Mouse (Mus musculus) megakaryocyte, embryonic 14.5 days (primary cell): Measurements from ENCODE around the gene Rcsd1. TPM values are rescaled to one million over a fixed set of nuclear protein-coding genes. Genes with fewer than 3 reads are reported as not detected.

Experiments used
- H3K27me3 ChIP-seq: replicated peaks from 2 replicates; pipeline ENCODE3; 2012; ENCODE audit warnings: inconsistent platforms
- H3K36me3 ChIP-seq: replicated peaks from 2 replicates; pipeline ENCODE3; 2012; ENCODE audit warnings: low read length, inconsistent platforms, mixed read lengths
- H3K4me1 ChIP-seq: 2 replicates; pipeline ENCODE4 v1.6.1; 2012; ENCODE audit warnings: inconsistent platforms
- H3K4me3 ChIP-seq: replicated peaks from 2 replicates; pipeline ENCODE3; 2012; ENCODE audit warnings: moderate library complexity, mild to moderate bottlenecking, inconsistent platforms
- H3K9me3 ChIP-seq: 2 replicates; pipeline ENCODE4 v1.6.1; 2012; ENCODE audit warnings: inconsistent platforms
- FLI1 ChIP-seq: IDR thresholded peaks from 2 replicates; pipeline ENCODE4 v1.6.1; 2012; ENCODE audit warnings: low read length, inconsistent platforms, mixed read lengths
- GATA1 ChIP-seq: IDR thresholded peaks from 3 replicates; pipeline ENCODE4 v1.6.1; 2012; ENCODE audit warnings: mixed read lengths, low read length, inconsistent platforms, borderline replicate concordance
- polyA plus RNA-seq: library from polyadenylated mRNA; stranded (reverse); fragments of >175 nt; gene quantifications from 2 replicates; pipeline ENCODE4 v1.2.3, GENCODE M21; 2012; ENCODE audit warnings: low replicate concordance; ENCODE audit not compliant: insufficient read depth

Rcsd1 gene
- polyA plus RNA-seq, 1 experiment = 11.0 TPM

- peaks cover 18% of the 10 kb centered on the region for H3K36me3 ChIP-seq
- H3K4me3 ChIP-seq = no peak overlapping the region
- no peak for TF ChIP-seq GATA1
- TF ChIP-seq FLI1 = no peak
- H3K4me1 ChIP-seq = peaks cover 27% of the 10 kb centered on the region
- H3K9me3 ChIP-seq = peaks cover 3% of the 10 kb centered on the region
- H3K27me3 ChIP-seq = peaks cover 77% of the 10 kb centered on the region
Observed at GRCm38 (mm10) chr1:165652507-165652906, 57.0 kb downstream of the Rcsd1 start.

GRCm38 (mm10) chr1:165651158-165651557 is 58.4 kb downstream of the Rcsd1 start:
- Histone ChIP-seq H3K9me3 (peaks cover 5% of the 10 kb centered on the region), H3K36me3 (peaks cover 11% of the 10 kb centered on the region), H3K27me3 (peaks cover 87% of the 10 kb centered on the region), H3K4me3 (peak overlapping the region; percentile 44), H3K4me1 (peaks cover 27% of the 10 kb centered on the region)
- TF ChIP-seq GATA1 (no peak), FLI1 (no peak)

GRCm38 (mm10) chr1:165645102-165645501 is 64.5 kb downstream of the Rcsd1 start:
- peaks cover 5% of the 10 kb centered on the region for H3K9me3 ChIP-seq
- H3K4me3 ChIP-seq = no peak overlapping the region
- TF ChIP-seq FLI1 (no peak), GATA1 (no peak)
- peaks cover 2% of the 10 kb centered on the region for H3K36me3 ChIP-seq
- peaks cover 69% of the 10 kb centered on the region for H3K27me3 ChIP-seq
- H3K4me1 ChIP-seq = peaks cover 13% of the 10 kb centered on the region

GRCm38 (mm10) chr1:165643735-165644134 is 65.8 kb downstream of the Rcsd1 start:
- Histone ChIP-seq H3K4me3 (no peak overlapping the region), H3K27me3 (peaks cover 58% of the 10 kb centered on the region), H3K36me3 (no peaks in the 10 kb centered on the region), H3K9me3 (peaks cover 5% of the 10 kb centered on the region), H3K4me1 (peaks cover 20% of the 10 kb centered on the region)
- no peak for TF ChIP-seq FLI1
- TF ChIP-seq GATA1 = no peak

GRCm38 (mm10) chr1:165642780-165643311 is 66.7 kb downstream of the Rcsd1 start:
- Histone ChIP-seq H3K4me1 (peaks cover 24% of the 10 kb centered on the region), H3K36me3 (no peaks in the 10 kb centered on the region), H3K27me3 (peaks cover 52% of the 10 kb centered on the region), H3K4me3 (peak overlapping the region; percentile 93), H3K9me3 (peaks cover 5% of the 10 kb centered on the region)
- TF ChIP-seq GATA1 (no peak), FLI1 (no peak)

GRCm38 (mm10) chr1:165641786-165642771 is 67.5 kb downstream of the Rcsd1 start:
- H3K9me3 ChIP-seq = peaks cover 1% of the 10 kb centered on the region
- no peaks in the 10 kb centered on the region for H3K36me3 ChIP-seq
- peak overlapping the region; percentile 93 for H3K4me3 ChIP-seq
- H3K4me1 ChIP-seq = peaks cover 24% of the 10 kb centered on the region
- no peak; the same call in 1 of the 2 replicates for TF ChIP-seq FLI1
- TF ChIP-seq GATA1 = no peak
- H3K27me3 ChIP-seq = peaks cover 44% of the 10 kb centered on the region

GRCm38 (mm10) chr1:165641271-165641771 is 68.2 kb downstream of the Rcsd1 start:
- Histone ChIP-seq H3K9me3 (no peaks in the 10 kb centered on the region), H3K4me3 (peak overlapping the region; percentile 93), H3K4me1 (peaks cover 24% of the 10 kb centered on the region), H3K27me3 (peaks cover 42% of the 10 kb centered on the region), H3K36me3 (no peaks in the 10 kb centered on the region)
- TF ChIP-seq GATA1 (no peak), FLI1 (no peak)

- no peak for TF ChIP-seq GATA1
- TF ChIP-seq FLI1 = no peak
- Histone ChIP-seq H3K4me3 (no peak overlapping the region), H3K36me3 (no peaks in the 10 kb centered on the region), H3K9me3 (no peaks in the 10 kb centered on the region), H3K4me1 (peaks cover 32% of the 10 kb centered on the region), H3K27me3 (peaks cover 54% of the 10 kb centered on the region)
Observed at GRCm38 (mm10) chr1:165636289-165636688, 73.3 kb downstream of the Rcsd1 start.

- peak overlapping the region; percentile 92 for H3K4me3 ChIP-seq
- peaks cover 35% of the 10 kb centered on the region for H3K4me1 ChIP-seq
- peaks cover 59% of the 10 kb centered on the region for H3K27me3 ChIP-seq
- TF ChIP-seq GATA1 = no peak
- TF ChIP-seq FLI1 = no peak
- no peaks in the 10 kb centered on the region for H3K9me3 ChIP-seq
- H3K36me3 ChIP-seq = no peaks in the 10 kb centered on the region
Observed at GRCm38 (mm10) chr1:165635055-165635897, 74.3 kb downstream of the Rcsd1 start.
